Mouse (Mus musculus) layer of hippocampus, adult 2 months (tissue): Measurements from ENCODE around the gene Reln. TPM values are rescaled to one million over a fixed set of nuclear protein-coding genes. Genes with fewer than 3 reads are reported as not detected.

Source experiments
- DNase-seq, 2 experiments: peaks; one replicate each; pipeline ENCODE4 v3.0.0; 2022; ENCODE audit warnings: low spot score in 2 of 2
- H3K27ac ChIP-seq: fragments of 200-600 bp; 2 replicates; pipeline ENCODE4 v1.8.1; 2022
- H3K4me3 ChIP-seq: fragments of 200-600 bp; 2 replicates; pipeline ENCODE4 v1.8.1; 2022; ENCODE audit warnings: mild to moderate bottlenecking
- CTCF ChIP-seq: fragments of 200-600 bp; conservative IDR thresholded peaks from 2 replicates; pipeline ENCODE4 v1.8.1; 2022; ENCODE audit warnings: antibody characterized with exemption, mild to moderate bottlenecking, moderate library complexity
- total RNA-seq, 2 experiments: library from RNA; stranded (reverse); gene quantifications; 2 replicates each; pipeline ENCODE4 v1.2.3; 2021

Gene Reln
- total RNA-seq, 2 experiments from 2014 or later, result 47.1 to 48.7 TPM

DNA sequence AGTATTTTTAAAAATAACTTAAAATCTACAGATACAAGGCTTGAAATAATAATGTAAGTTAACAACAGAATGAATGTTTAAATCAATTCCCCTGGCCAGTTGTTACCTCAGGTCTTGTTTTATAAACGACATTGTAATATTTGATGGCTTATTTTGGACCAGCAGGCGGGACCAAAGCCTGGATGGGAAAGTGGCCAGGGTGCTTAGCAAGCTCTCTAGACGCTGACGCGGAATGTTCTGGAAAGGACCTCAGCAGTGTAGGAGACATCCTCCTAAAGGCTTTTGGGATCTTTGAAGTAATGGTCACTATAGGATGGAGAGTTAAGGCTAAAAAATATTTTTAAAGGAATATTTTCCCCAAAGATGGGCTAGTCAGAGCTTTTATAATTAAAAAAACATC is 173.2 kb downstream of the Reln start:
- Histone ChIP-seq H3K4me3 (no peak overlapping the region), H3K27ac (no peak overlapping the region)
- TF ChIP-seq CTCF, result no peak
- DNase-seq, result no peak

- Histone ChIP-seq H3K4me3 (no peak overlapping the region), H3K27ac (no peak overlapping the region)
- TF ChIP-seq CTCF, result no peak
- DNase-seq, result no peak
These were observed 180.2 kb downstream of the Reln start for GRCm38 (mm10) chr5:22164060-22164934.

GRCm38 (mm10) chr5:22160935-22161334 is 183.6 kb downstream of the Reln start:
- H3K27ac ChIP-seq, result no peak overlapping the region
- DNase-seq, result no peak
- no peak for TF ChIP-seq CTCF
- no peak overlapping the region for H3K4me3 ChIP-seq

DNA sequence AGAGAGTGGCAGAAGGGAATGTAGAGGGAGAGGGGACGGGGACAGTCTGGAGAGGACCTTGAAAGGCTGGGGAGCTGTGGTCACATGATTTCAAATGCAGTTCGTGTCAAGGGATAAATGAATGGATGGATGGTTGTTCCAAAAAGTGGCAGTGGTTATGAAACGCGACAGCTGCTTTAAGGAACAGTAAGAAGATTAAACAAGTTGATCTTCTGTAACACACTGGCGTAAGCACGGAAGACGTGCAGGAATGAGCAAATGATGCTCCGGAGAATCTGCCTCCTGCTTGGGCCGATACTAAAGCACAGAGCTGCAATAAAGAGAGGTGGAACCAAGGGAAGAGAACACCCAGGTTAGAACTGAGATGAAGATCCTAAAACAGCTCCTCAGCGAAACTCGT is 185.7 kb downstream of the Reln start:
- DNase-seq, result no peak
- TF ChIP-seq CTCF, result no peak

DNA sequence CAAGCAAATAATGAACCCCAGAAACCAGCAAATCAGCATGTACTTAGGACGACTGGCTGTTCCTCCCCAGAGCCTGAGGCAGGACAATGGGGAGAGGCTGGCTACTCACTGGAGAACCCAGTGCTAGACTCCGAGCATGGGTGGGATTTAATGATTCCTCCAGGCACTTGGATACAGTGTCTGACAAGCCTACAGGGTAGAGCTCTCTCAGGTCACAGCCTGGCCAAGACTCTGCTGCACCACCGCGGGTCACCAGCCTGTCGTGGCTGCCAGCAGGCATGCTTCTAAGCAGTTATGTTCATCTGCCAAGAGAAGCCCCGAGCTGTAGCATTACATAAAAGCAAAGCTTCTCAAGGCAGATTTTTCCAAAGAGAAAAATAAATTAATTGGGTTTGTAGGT is 190.9 kb downstream of the Reln start:
- H3K4me3 ChIP-seq, result no peak overlapping the region
- TF ChIP-seq CTCF, result no peak
- no peak overlapping the region for H3K27ac ChIP-seq
- no peak for DNase-seq

More for the DNA sequence above, 185.7 kb downstream of the Reln start:
- Histone ChIP-seq H3K27ac (no peak overlapping the region), H3K4me3 (no peak overlapping the region)

DNA sequence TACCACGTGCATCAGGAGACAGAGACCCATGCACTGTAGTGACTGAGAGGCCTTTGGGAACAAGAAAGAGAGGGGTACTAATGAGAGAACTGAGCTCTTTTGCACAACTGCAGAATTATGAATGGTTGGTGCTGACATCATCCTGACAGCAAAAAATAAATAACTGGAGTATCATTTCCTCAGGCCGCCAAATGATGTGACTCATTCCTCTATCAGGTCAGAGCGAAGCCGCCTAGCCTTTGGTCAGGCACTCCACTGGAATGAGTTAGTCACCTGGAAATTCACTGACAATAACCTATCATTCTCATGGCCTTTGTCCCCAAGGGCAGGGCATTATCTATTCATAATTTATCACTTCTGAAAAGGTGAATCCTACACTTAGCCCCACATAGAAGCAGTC is 202.7 kb downstream of the Reln start:
- no peak for DNase-seq
- H3K27ac ChIP-seq, result no peak overlapping the region
- no peak overlapping the region for H3K4me3 ChIP-seq
- TF ChIP-seq CTCF, result no peak

- DNase-seq, result no peak
- no peak overlapping the region for H3K4me3 ChIP-seq
- H3K27ac ChIP-seq, result no peak overlapping the region
- TF ChIP-seq CTCF, result no peak
These were observed 205.5 kb downstream of the Reln start for GRCm38 (mm10) chr5:22139015-22139414.

GRCm38 (mm10) chr5:22134402-22134801 is 210.1 kb downstream of the Reln start:
- Histone ChIP-seq H3K4me3 (no peak overlapping the region), H3K27ac (no peak overlapping the region)
- TF ChIP-seq CTCF, result no peak
- no peak for DNase-seq

DNA sequence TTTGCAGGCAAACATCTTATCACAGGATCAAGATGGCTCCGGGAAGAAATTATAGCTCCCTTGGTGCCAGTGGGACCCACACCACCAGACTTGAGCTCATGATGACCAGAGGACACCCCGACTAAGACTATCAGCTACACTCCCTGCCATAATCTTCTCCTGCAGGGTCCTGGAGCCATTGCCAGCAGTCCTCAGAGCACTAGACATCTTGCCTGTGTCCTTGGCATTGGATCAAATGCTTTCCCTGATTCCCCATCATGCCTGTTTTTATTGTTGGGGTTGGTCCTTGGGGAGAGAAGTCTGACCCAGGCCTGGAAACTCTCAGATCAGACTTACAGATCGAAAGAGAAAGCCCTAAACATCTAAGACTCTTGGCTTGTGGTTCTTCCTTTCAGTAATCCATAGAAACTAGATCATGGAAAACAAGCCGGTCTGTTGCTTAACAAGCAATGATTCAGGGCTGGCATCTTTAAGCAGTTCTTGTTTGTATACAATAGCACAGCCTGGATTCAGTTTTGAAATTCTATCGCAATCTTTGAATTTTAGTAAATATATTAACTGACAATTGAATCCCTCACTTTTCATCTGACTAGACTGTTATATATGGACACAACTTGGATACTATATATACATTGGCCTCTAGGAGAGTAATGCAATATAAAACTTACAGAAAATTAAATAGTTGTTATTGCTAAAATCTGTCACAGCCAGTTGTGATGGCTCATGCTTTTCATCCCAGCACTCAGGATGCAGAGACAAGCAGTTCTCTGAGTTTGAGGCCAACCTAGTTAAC is 212.6 kb downstream of the Reln start:
- no peak for TF ChIP-seq CTCF
- H3K4me3 ChIP-seq, result no peak overlapping the region
- no peak overlapping the region for H3K27ac ChIP-seq
- no peak for DNase-seq

- Histone ChIP-seq H3K4me3 (no peak overlapping the region), H3K27ac (no peak overlapping the region)
- TF ChIP-seq CTCF, result no peak
- DNase-seq, result no peak
These were observed 216.9 kb downstream of the Reln start for GRCm38 (mm10) chr5:22127583-22127982.

DNA sequence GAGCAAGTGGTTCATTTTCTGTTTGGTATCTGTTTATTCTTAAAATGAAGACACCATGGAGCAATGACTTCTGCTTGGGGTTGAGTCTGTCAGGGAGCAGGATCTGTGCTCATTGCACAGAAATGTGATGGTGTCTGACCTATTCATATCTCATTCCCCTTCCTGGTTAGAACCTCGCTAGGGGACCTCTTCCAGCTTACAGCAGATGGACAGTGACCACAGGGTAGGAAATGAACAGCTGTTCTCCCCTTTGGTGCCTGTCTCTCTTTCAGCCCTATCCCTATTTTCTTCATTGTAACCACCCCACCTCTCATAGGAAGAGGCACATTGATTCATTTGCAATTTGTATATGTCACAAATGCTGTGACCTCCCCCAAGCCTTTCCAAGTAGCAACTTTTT is 225.2 kb downstream of the Reln start:
- no peak for DNase-seq
- H3K27ac ChIP-seq, result no peak overlapping the region

GRCm38 (mm10) chr5:22118456-22118855 is 226.0 kb downstream of the Reln start:
- Histone ChIP-seq H3K27ac (no peak overlapping the region), H3K4me3 (no peak overlapping the region)
- DNase-seq, result no peak
- no peak for TF ChIP-seq CTCF

More for the DNA sequence above, 225.2 kb downstream of the Reln start:
- no peak for TF ChIP-seq CTCF
- H3K4me3 ChIP-seq, result no peak overlapping the region

DNA sequence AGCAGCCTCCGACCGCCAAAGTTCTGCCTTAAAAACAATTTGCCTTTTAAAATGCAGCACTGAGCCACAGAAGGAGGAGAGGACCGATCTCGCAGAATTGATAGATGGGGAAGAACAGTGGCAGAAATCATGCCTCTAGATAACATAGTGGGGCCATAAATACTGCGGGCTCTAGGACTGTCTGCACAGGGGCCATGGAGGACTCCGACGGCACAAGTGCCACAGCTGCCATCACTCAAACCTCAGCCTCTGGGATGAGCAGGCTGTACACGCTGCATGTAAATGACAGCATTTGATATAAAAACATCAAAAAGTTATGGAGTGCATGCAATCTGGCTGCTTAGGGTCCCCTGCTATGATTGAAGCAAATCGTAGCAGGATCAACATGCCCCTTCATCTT is 227.6 kb downstream of the Reln start:
- TF ChIP-seq CTCF, result no peak
- no peak for DNase-seq
- Histone ChIP-seq H3K27ac (no peak overlapping the region), H3K4me3 (no peak overlapping the region)
